Mouse (Mus musculus) megakaryocyte, adult 5-6 weeks (primary cell): Measurements from ENCODE around the gene Pik3c2a. TPM values are rescaled to one million over a fixed set of nuclear protein-coding genes. Genes with fewer than 3 reads are reported as not detected.

ENCODE experiments used
- ATAC-seq: 2 replicates; pipeline ENCODE4 v1.8.0; 2016; ENCODE audit warnings: mild to moderate bottlenecking, inconsistent platforms; ENCODE audit not compliant: poor library complexity, severe bottlenecking
- total RNA-seq, 2 experiments: library from RNA; stranded (forward) in 1 of 2; stranded (reverse) in 1 of 2; fragments of 153-499, 151-499 nt in 1 of 2; fragments of 221-1000, 200-1000 nt in 1 of 2; gene quantifications; 2 replicates each; pipeline versions ENCODE4 v1.2.3 to v1.2.4; 2015 to 2017

The Pik3c2a gene
- total RNA-seq, 2 experiments from 2014 or later: 39.9 to 63.8 TPM

DNA sequence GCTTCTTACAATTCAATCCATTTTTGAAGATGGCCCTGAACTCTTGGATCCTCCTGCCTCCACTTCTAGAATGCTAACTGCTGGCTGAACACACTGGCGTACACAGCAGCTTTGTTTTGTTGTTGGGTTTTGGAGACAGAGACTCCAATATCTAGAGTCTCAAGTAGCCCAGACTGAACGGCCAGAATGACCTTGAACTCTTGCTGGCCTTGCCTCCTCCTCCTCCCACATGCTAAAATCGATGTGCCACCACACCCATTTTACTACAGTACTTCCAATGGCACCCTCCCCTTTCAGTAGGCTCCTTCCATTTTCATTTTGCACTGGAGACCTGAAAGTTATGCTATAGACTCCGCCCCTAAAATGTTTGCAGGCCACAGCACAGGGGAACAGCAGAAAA, 142.1 kb downstream of the Pik3c2a start:
- ATAC-seq: no peak

DNA sequence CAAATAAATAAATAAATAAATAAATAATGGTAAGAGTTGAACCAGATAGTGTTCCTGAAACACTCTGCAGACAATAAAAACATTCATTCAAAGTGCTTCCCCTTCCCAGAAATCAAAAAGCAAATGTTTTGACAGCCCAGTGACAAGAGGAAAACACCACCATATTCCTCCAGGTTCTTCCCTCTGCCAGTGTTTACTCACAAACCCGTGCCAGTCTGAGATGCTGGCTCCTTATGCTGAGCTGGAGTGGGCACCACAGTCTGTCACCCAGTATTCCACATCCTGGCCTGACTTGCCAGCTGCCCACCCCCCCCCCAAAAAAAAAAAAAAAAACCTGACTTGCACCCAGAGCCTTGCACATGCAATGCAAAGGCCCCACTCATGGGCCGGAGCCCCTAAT, 144.4 kb downstream of the Pik3c2a start:
- ATAC-seq: no peak

DNA sequence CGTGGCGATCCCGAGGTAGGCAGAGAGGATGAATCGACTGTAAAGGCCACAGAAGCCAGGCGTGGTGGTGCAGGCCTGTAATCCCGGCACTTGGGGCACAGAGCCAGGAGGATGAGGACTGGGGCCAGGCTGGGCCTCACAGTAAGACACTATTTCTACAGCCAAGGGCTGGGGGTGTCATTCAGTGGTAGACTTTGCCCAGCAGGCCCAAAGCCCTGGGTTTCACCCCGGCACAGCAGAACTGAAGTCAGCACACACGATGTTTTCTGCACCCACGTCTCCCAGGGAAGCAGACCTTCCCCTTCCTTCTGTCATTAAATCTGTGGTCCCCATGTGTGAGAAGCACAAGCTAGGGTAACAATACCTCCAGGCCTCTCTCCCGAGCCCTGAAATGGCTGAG, 144.9 kb downstream of the Pik3c2a start:
- no peak for ATAC-seq

DNA sequence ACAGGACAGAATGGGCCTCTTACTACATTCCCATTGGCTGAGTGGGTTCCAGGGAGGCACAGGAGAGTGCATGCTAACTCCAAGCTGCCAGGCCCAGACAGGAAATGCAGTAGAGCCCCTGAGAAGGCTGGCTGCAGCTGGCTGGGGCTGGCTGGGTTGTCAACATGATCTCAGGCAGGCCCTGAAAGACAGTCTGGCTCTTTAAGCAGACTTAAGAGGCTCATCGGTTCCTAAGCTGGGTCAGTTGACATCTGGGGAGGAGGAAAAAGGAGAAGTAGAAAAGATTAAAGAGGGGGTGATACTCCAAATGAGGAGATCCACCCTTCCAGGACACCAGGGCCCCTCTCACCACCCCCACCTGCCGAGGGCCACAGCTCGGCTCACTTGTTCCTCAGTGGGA, 148.3 kb downstream of the Pik3c2a start:
- peak; percentile 18; the same call in 1 of the 2 replicates for ATAC-seq

DNA sequence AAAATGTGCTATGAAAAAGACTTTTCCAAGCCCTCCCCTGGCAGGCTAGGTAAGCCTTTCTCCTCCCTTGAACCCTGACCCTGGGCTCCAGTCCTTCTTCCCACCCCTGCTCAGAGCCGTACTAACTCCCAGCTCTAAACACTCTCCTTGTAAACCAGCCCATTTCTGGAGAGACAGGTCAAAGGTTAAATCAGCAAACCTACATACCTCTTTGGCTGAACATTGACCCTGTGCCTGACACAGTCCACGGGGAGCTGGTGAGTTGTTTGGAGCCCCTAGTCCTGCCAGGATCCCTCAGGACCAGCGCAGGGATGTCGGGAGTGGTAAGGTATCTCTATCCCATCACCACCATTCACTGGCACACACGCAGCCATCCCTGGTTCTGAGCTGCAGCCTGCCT, 150.9 kb downstream of the Pik3c2a start:
- ATAC-seq: no peak

DNA sequence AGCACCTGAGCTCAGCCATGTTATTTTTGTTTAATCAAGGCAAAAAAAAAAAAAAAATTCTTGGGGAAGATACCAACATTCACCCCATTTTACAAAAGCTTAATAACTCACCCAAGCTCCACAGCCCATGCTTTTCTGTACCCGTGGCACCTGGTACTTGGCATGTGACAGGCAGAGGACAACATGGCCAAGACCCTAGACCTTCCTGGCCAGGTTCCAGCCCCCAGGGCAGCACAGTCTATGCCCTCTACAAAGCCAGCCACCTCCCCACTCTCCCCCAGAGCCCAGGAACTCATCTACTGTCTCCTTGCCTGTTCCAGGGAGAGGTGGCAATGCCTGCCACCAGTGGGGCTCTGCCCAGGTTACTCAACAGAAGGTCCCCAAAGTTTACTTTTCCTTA, 152.7 kb downstream of the Pik3c2a start:
- no peak for ATAC-seq

DNA sequence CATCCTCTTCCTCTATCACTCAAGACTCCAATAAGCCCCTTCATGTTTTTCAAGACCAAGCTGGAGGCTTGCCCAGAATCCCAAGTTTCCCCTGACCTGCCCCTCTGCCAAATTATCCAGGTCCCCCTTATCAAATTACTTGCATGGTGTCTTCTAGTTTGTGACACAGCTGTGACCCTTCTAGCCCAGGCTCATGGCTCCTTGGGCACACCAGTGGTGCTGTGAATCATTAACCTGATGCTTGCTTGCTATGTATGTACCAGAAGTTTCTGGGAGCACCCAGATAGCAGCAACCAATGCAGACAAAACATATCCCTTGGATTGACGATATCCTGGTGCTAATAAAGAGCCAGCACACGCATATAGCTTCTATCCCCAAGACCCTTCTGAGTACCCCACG, 154.3 kb downstream of the Pik3c2a start:
- ATAC-seq: no peak

DNA sequence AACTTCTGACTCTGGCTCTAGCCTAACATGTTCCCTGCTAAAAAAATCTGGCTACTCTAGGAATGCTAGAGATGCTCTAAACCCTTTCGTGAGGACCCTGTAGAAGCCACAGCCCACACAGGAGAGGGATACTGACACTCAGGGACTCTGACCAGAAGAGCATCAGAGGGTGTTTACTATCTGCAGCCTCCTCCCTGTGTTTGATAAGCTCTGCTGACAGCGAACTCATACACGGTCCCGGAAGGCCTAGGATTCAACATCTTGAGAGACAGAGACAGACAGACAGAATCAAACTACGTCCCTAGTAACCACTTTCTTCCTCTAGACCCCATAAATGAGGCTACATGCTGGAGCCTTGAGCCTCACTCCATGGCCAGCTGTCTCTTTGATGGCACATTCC, 155.3 kb downstream of the Pik3c2a start:
- no peak for ATAC-seq

Other genes starting within 250 kb of the Pik3c2a start
- gene Plekha7, start 135.1 kb downstream of the Pik3c2a start, total RNA-seq (2015): 0.02 and 0.16 TPM in 2 replicates
- gene Plekha7, start 135.1 kb downstream of the Pik3c2a start, total RNA-seq (2017): 0.18 TPM in 1 of 2 replicates, not detected in the other
- gene Rps13, start 109.3 kb downstream of the Pik3c2a start, total RNA-seq (2015): 1,284 and 1,307 TPM in 2 replicates
- 3,022 and 3,027 TPM in 2 replicates for gene Rps13, start 109.3 kb downstream of the Pik3c2a start, total RNA-seq (2017)
- 60.7 and 77.1 TPM in 2 replicates for gene Nucb2, start 60.9 kb upstream of the Pik3c2a start, total RNA-seq (2015)
- 74.1 and 81.9 TPM in 2 replicates for gene Nucb2, start 60.9 kb upstream of the Pik3c2a start, total RNA-seq (2017)